Mouse (Mus musculus) forebrain, embryonic 10.5 days (tissue): ENCODE data around the gene Sypl. TPM values are rescaled to one million over a fixed set of nuclear protein-coding genes. Genes with fewer than 3 reads are reported as not detected.

Source experiments
- DNase-seq: peaks from one replicate; pipeline ENCODE4 v3.0.0-alpha.2; 2017; ENCODE audit warnings: low spot score; ENCODE audit errors: extremely low spot score
- H3K27ac ChIP-seq: fragments of 300-500 bp; sonication (generic); 2 replicates; pipeline ENCODE4 v1.5.1; 2016; ENCODE audit warnings: mild to moderate bottlenecking
- H3K27me3 ChIP-seq: fragments of 300-500 bp; sonication (generic); 2 replicates; pipeline ENCODE4 v1.6.1; 2016; ENCODE audit warnings: mild to moderate bottlenecking; ENCODE audit not compliant: poor library complexity, severe bottlenecking
- H3K36me3 ChIP-seq: fragments of 300-500 bp; sonication (generic); replicated peaks from 2 replicates; pipeline ENCODE4 v1.6.1; 2016; ENCODE audit warnings: mild to moderate bottlenecking, moderate library complexity
- H3K4me1 ChIP-seq: fragments of 300-500 bp; sonication (generic); 2 replicates; pipeline ENCODE4 v1.6.1; 2016
- H3K4me3 ChIP-seq: fragments of 300-500 bp; sonication (generic); 2 replicates; pipeline ENCODE4 v1.5.1; 2016; ENCODE audit warnings: mild to moderate bottlenecking, moderate library complexity
- H3K9me3 ChIP-seq: fragments of 300-500 bp; sonication (generic); 2 replicates; pipeline ENCODE4 v1.6.1; 2016; ENCODE audit warnings: mild to moderate bottlenecking, moderate library complexity
- WGBS: fragments of 180-500 bp; shearing (Covaris S2); methylation state at CpG from one replicate; pipeline ENCODE4 v1.1.7; 2016; 5-methylcytosine and 5-hydroxymethylcytosine counted together
- polyA plus RNA-seq: library from polyadenylated mRNA; unstranded; fragments of >200 nt; fragmentation: Nextera tagmentation; extraction: Ambion mirVana; gene quantifications from 2 replicates; pipeline ENCODE4 v1.2.1, GENCODE M21; 2016

Gene Sypl
- polyA plus RNA-seq, 1 experiment from 2014 or later = 48.6 TPM

DNA sequence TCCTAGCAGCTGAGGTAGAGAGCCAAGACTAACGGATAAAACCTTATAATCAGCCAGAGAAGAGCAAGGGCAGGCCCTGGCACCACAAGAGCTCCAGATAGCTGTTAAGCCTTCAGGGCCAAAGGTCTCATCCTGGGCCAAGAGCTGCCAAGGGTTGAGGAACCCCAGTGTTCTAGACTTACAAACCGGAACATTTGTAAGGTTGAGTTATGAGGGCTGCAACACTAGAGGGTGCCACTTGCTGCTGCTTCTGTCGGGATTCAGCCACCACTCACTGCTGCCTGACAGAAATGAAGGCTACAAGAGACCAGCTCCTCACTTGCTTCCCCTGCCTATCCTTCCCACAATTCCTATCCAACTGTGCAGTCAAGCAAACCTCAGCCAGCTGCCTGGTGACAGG lies 1.3 kb upstream of the Sypl start:
- Histone ChIP-seq H3K9me3 (no peaks in the 10 kb centered on the region), H3K27me3 (no peaks in the 10 kb centered on the region), H3K36me3 (no peaks in the 10 kb centered on the region), H3K27ac (no peak overlapping the region), H3K4me1 (peaks cover 44% of the 10 kb centered on the region), H3K4me3 (no peak overlapping the region)
- WGBS = 33% methylated on average over 3 of the region's 3 CpGs
- no peak for DNase-seq

DNA sequence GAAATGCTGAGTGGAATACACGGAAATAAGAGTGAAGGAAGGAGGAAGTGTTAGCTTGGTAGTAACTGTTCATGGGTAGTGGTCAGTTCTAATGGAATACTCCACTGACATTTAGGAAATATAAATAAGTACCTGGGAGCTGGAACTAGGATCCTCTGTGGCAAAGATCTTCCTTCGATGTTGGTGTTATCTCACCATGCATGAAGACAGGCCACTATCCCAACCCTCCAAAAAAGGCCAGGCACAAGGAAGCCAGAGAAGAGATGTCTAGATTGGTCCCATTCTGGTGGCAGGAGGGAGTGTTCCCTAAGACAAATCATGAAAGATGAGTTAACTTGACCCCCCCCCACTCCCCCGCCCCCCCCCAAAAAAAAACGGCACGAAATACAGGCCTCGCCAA lies 625 bp upstream of the Sypl start:
- Histone ChIP-seq H3K4me1 (peaks cover 44% of the 10 kb centered on the region), H3K27me3 (no peaks in the 10 kb centered on the region), H3K27ac (peak overlapping the region; percentile 94), H3K4me3 (peak overlapping the region; percentile 83), H3K9me3 (no peaks in the 10 kb centered on the region), H3K36me3 (no peaks in the 10 kb centered on the region)
- DNase-seq = no peak
- WGBS = 21% methylated on average over 6 of the region's 6 CpGs

DNA sequence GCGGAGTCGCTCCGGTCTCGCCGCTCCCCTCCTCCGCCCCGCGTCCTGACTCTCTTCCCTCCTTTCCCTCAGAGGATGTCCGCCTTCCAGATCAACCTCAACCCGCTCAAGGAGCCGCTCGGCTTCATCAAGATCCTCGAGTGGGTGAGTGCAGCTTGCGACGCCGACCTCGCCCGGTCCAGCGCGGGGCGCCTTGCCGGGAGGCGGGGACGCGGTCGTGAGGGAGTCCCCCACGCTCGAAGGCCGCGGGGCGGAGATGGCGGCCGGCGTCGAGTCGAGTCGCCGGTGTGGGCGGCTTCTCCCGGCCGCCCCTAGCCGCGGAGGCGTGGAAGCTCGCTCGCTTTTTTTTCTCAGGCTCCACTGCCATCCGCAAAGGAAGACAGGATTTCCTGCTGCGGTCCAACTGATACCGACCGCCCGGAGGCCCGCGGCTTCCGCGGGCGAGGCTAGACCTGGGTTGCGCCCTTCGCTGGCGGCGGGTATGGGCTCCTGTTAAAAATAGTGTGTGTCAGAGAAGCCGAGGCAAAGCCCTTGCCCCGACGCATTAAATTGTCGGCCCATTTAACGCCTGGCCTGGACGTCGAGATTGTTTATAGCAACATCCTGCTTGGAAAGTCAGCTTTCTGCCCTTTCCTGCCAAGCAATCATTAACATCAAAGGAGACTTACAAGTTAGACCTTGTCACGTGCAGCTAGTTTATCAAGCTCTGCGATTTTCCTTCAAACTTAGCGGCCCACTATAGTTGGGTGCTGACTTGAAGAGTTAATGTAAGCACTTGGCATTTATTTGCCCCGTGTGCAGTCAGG lies 728 bp downstream of the Sypl start:
- Histone ChIP-seq H3K27ac (peak overlapping the region; percentile 94), H3K36me3 (no peaks in the 10 kb centered on the region), H3K4me3 (peak overlapping the region; percentile 83), H3K27me3 (no peaks in the 10 kb centered on the region), H3K4me1 (peaks cover 44% of the 10 kb centered on the region), H3K9me3 (no peaks in the 10 kb centered on the region)
- no peak for DNase-seq
- WGBS = under 1% methylated on average over 71 of the region's 71 CpGs

DNA sequence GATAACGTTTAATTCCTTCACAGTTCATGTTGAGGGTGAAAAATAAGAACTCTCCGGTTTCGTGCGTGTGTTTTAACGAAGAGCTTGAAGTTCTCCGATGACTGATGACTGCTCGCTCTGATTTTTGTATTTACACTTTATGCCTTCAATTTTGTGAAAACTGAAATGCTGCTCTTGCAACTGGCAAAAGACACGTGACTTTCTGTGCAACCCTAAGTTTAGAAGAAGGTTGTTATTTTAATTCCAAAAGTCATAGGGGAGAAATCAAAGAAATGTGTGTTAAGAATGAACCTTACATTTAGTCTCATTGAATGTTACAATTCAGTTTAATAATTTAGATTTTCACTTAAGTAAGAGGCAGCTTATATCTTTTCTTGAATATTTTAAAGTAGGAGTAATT lies 1.3 kb downstream of the Sypl start:
- Histone ChIP-seq H3K9me3 (no peaks in the 10 kb centered on the region), H3K4me3 (peak overlapping the region; percentile 83), H3K27me3 (no peaks in the 10 kb centered on the region), H3K27ac (peak overlapping the region; percentile 94; the same call in 1 of the 2 replicates), H3K4me1 (peaks cover 43% of the 10 kb centered on the region), H3K36me3 (no peaks in the 10 kb centered on the region)
- 7% methylated on average over 8 of the region's 8 CpGs for WGBS
- no peak for DNase-seq

DNA sequence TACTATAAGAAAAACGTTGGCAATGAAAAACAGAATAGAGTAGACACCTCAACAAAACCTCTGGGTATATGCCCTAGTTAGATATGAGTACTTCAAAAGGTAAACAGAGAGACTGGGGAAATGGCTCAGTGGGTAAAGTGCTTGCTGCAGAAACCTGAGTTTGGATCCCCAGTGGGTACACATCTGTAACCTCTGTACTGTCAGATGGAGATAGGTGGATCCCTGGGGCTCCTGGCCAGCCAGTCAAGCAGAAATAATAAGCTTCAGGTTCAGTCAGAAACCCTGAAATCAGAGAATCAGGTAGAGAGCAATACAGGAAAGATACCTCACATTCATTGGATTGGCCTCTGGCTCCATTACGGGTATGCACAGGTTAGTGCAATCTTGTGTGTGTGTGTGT lies 3.5 kb downstream of the Sypl start:
- Histone ChIP-seq H3K9me3 (no peaks in the 10 kb centered on the region), H3K27me3 (no peaks in the 10 kb centered on the region), H3K4me1 (peaks cover 40% of the 10 kb centered on the region), H3K27ac (no peak overlapping the region), H3K4me3 (no peak overlapping the region), H3K36me3 (no peaks in the 10 kb centered on the region)
- DNase-seq = no peak
- 83% methylated on average over 2 of the region's 2 CpGs for WGBS

DNA sequence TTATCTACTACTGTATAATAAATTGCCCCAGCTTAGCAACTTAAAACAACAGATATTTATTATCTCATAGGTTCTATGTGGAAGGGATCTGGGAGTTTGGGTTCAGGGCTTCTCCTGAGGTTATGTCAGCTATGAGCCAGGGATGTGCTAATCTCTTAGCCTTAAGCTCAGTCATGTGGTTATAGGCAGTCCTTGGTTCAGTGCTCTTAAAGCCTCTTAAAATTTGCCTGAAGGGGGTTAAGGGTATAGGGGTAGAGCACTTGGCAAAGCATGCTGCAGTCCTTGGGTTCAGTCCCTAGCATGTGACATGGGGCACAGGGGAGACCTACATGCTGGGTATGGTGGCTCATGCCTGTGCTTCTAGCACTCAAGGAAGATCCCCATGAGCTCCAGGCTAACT lies 8.4 kb downstream of the Sypl start:
- H3K4me3 ChIP-seq = no peak overlapping the region
- H3K27ac ChIP-seq = no peak overlapping the region

DNA sequence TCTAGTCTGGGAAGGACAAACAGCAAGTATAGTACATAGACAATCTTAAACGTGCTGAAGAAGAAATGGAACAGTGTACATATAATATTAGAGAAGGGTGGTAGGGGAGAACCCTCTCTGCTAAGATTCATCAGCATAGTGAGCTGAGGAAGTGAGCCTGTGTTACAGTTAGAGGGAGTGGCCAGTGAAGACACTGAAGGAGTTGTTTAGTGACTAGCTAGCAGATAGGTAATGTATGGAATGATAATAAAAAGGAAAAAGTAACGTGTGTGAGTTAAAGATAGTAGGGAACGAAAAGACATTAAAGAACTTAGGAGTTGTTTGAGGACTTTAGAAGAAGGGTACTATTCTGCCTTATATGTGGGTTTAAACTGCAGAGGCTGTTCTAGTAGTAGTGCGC lies 10.2 kb downstream of the Sypl start:
- H3K27ac ChIP-seq = no peak overlapping the region
- 88% methylated on average over 4 of the region's 4 CpGs for WGBS
- no peak for DNase-seq

More for the DNA sequence above, 8.4 kb downstream of the Sypl start:
- H3K9me3 ChIP-seq = no peaks in the 10 kb centered on the region
- no peak for DNase-seq
- peaks cover 8% of the 10 kb centered on the region; the same call in 1 of the 2 replicates for H3K4me1 ChIP-seq
- H3K36me3 ChIP-seq = peaks cover 2% of the 10 kb centered on the region; the same call in 1 of the 2 replicates
- H3K27me3 ChIP-seq = no peaks in the 10 kb centered on the region

DNA sequence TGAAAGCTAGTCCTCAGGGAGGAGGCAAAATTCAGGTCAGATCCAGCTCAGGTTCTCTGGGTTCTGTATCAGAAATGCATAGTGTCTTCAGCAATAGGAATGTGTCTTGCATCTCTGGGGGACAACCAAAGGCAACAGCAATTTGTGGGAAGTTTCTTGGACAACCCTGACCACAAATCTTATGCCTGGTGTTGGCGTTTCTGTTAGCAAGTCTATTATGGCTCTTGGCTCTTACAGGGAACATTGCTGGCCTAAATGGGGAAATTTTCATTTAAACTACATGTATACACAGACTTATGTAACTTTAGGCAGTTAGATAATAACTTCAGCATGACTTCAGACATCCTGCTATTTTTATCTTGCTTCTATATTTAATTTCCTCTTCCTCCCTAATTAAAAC lies 18.6 kb downstream of the Sypl start:
- Histone ChIP-seq H3K27me3 (no peaks in the 10 kb centered on the region), H3K4me1 (no peaks in the 10 kb centered on the region), H3K9me3 (no peaks in the 10 kb centered on the region), H3K4me3 (no peak overlapping the region), H3K27ac (no peak overlapping the region), H3K36me3 (peaks cover 52% of the 10 kb centered on the region)
- WGBS = 93% methylated on average over 1 of the region's 1 CpGs
- DNase-seq = no peak

More for the DNA sequence above, 10.2 kb downstream of the Sypl start:
- Histone ChIP-seq H3K4me3 (no peak overlapping the region), H3K36me3 (peaks cover 13% of the 10 kb centered on the region), H3K4me1 (0 out of 2 replicates have a peak, but pooled peaks cover 4% of the 10 kb centered on the region), H3K9me3 (no peaks in the 10 kb centered on the region), H3K27me3 (no peaks in the 10 kb centered on the region)

DNA sequence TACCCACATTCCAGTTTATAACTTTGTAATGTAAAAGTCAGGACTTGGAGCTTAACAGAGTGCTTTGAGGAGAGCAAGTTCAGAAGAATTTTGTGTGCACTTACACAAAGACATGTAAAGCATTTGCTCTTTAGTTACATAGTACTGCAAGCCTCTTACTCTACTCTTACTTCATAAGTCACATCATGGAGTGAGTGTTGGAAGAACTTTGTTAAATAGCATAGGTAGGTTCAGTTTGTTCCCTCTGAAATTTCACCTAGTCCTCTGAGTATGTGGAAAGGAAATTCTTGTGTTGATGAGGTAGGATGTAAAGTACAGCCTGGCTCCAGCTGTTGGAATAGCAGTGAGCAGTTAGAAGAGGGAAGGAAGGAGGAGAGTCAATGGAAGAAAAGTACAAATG lies 21.2 kb downstream of the Sypl start:
- Histone ChIP-seq H3K36me3 (peaks cover 37% of the 10 kb centered on the region), H3K27ac (no peak overlapping the region), H3K9me3 (no peaks in the 10 kb centered on the region), H3K4me1 (no peaks in the 10 kb centered on the region), H3K4me3 (no peak overlapping the region), H3K27me3 (no peaks in the 10 kb centered on the region)
- no peak for DNase-seq

DNA sequence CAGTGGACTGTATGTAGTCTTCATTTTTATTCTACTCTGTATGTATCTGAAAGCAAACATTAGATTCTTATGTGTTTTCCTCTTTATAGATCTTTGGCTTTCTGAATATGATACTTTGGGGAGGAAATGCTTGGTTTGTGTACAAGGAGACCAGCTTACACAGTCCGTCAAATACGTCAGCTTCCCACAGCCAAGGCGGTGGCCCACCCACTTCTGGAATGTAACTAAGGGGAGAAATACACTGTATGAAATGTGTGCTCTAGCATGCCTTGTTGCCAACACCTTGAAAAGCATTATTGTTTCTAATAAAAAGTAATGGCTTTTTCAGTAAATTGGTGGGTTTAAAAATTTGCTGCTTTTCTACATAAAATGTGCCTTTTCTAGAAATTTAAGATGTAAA lies 21.8 kb downstream of the Sypl start:
- Histone ChIP-seq H3K9me3 (no peaks in the 10 kb centered on the region), H3K36me3 (peaks cover 35% of the 10 kb centered on the region), H3K4me3 (no peak overlapping the region), H3K27ac (no peak overlapping the region), H3K4me1 (no peaks in the 10 kb centered on the region), H3K27me3 (no peaks in the 10 kb centered on the region)
- no peak for DNase-seq
- 96% methylated on average over 3 of the region's 3 CpGs for WGBS

DNA sequence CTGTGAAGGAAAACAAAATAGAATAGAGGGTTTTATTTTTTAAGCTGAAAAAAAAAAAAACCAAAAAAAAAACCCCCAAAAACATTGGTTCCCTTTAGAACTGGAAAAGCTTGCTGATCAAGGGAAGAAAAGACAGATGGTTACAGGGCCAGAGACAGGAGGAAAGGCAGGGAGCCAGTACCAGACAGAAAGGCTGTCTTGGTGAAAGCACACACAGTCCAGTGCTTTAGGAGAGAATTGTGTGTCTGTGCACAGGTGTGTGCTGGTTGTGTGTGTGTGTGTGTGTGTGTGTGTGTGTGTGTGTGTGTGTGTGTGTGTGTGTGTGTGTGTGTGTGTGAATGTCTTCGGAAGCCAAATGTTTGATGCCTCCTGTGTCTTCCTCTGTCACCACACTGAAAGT lies 28.9 kb downstream of the Sypl start:
- H3K4me3 ChIP-seq = no peak overlapping the region
- H3K36me3 ChIP-seq = no peaks in the 10 kb centered on the region
- peak overlapping the region; percentile 11; the same call in 1 of the 2 replicates for H3K27ac ChIP-seq
- no peak for DNase-seq
- H3K4me1 ChIP-seq = no peaks in the 10 kb centered on the region
- no peaks in the 10 kb centered on the region for H3K27me3 ChIP-seq
- no peaks in the 10 kb centered on the region for H3K9me3 ChIP-seq
- WGBS = 100% methylated on average over 1 of the region's 1 CpGs

DNA sequence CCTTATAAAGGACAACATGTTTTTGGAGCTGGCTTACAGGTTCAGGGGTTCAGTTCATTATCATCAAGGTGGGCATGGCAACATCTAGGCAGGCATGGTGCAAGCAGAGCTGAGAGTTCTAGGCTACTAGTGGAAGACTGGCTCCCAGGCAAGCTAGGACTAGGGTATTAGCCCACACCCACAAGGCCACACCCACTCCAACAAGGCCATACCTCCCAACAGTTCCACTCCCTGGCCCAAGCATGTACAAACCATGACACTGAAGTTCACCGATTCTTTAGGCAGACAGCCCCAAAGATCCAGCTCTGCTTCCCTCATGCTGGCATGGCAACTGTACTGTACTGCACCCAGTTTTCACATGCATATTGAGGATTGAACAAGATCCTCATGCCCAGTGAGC lies 29.4 kb downstream of the Sypl start:
- Histone ChIP-seq H3K4me1 (no peaks in the 10 kb centered on the region), H3K27me3 (no peaks in the 10 kb centered on the region), H3K4me3 (no peak overlapping the region), H3K9me3 (no peaks in the 10 kb centered on the region), H3K36me3 (no peaks in the 10 kb centered on the region), H3K27ac (no peak overlapping the region; the same call in 1 of the 2 replicates)
- no peak for DNase-seq
- 97% methylated on average over 1 of the region's 1 CpGs for WGBS

DNA sequence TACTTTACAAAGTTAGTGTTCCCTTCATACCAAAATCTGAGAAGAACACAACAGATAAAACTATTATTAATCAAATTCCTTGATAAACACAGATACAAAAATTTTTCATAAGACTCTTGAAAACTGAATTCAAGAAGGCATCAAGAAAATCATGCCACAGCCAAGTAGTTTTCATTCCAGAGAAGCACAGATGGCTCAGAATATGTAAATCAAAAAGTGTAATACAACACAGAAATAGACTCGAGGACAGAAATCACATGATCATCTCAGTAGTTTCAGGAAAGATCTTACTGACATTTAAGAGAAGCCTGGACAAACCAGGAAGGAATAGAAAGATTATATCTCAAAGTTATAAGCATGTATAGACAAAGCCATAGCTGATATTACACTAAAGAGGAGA lies 32.6 kb downstream of the Sypl start:
- Histone ChIP-seq H3K4me1 (0 out of 2 replicates have a peak, but pooled peaks cover 4% of the 10 kb centered on the region), H3K9me3 (no peaks in the 10 kb centered on the region), H3K4me3 (no peak overlapping the region), H3K36me3 (no peaks in the 10 kb centered on the region), H3K27me3 (no peaks in the 10 kb centered on the region), H3K27ac (no peak overlapping the region)
- no peak for DNase-seq
- 80% methylated on average over 1 of the region's 1 CpGs for WGBS
